Mouse (Mus musculus) 416B (cell line): ENCODE measurements around the gene Gm20425.
A peak's percentile ranks its signal among the peaks of the same experiment; 100 is the strongest.
"Not testable (repeated sequence)": the region's sequence is repeated elsewhere in the genome, so short reads cannot be mapped to it uniquely, and the experiment has no call there.

ENCODE experiments used
- DNase-seq: peaks from one replicate; pipeline ENCODE4 v3.0.0; 2011; ENCODE audit warnings: low read depth

Gene Gm20425

DNA sequence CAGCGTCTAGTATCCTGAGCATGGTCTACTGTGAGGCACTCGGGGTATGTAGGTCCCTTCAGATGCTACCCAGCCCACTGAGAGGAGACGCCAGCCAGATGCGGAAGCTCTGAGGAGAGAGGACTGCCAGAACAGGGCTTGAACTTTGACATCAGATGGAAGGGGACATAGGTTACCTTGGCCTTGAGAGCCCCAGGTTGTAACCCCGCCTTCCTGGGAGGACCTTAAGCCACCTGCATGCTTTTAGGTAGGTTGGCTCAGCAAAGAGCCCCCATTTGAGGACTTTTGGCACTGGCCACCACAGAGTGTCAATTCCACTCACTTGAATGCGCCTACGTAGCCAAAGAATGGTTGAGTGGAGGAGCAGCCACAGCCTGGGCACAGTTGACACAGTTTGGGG is 5.4 kb downstream of the Gm20425 start:
- no peak for DNase-seq

DNA sequence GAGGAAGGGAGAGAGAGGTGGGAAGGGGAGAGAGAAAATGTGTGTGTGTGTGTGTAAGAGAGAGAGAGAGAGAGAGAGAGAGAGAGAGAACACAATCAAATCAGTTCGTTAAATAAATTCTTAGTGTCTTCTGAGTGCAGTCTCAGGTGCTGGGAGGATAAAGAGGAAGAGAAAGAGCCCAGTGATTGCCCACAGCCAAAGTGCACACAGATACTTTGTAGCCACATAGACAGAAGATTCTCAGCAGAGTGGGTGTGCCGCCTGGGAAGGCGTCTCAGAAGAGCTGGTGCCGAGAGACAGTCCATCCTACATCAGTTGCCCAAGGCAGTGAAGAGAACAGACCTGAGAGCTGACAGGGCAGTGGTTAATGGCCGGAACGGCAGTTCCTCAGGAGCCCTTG is 15.8 kb downstream of the Gm20425 start:
- DNase-seq: no peak

DNA sequence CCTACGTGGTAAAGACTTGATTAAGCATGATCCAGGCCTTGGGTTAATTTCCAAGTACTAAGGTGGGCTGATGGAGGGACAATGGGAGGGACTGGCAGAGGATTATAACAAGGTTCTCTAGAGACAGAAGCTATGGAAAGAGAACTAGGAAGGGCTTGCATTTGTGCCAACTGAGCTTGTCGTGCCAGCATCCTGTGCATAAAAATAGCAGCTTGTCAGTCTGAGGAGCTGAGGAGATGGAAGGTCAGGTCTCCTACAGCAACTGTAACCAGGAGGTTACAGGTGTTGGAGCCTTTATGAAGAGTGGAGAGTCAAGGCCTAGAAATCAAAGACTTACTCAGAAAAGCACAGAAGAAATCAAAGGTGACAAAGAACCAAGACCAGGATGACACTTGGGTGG is 16.5 kb downstream of the Gm20425 start:
- DNase-seq: no peak

DNA sequence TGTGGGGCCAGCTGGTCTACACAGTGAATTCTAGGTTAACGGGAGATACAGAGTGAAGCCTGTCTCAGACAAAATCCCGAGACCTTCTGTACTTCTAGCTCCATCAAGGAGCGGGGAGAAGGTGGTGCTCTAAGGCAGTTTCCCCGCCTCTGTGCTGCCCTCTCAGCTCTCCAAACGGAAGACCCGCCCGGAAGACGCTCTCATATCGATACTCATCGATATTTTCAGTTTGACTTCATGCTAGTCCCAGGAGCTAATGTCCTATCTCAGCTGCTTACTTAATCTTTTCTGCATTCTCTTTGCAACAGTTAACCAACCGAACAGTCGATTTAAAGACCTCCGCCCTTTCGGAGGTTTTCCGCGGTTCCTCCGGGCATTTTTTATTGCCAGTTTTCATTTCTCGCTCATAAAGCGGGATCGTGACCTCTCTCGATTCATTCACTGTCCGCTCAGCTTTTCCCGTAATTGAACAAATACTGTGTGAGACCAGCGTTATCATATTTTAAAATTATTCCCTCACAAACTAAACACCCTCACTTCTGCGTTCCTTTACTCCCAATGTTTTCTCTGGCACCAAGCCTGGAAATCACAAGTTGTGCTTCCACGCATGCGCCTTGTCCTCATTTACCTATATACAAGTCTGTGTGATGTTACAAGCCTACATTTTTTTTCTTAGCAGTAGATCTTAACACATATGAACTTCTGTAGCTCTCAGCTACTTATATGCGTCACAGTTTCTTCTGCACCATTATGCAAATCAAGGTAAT is 17.3 kb downstream of the Gm20425 start:
- no peak for DNase-seq

DNA sequence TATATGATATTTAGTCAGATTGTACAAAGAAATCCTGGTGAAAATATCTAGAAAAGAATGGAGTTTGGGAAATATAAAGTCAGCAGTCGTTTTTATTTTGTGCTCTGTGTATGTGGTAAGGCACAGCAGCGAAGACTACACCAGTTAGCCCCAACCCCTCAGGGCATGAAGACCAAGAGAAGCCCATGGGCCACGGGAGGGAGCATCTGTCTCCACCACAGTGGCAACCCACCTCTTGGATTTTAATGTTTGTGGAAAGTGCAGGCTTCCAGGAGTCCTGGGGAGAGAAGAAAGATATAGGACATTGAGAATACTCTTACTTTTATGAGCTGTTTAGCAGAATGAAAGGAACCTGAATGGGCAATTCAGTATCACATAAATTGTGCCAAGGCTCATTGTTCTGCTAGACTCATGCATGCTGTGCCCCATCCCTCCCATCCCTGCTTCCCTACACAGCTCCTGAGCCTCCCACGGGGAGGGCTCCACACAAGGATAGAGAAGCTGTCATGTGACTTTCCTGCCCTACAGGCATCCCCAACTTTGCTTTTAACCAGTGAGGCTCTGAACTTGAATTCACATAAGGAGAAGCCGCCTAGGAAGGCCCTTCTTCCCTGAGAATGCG is 21.2 kb downstream of the Gm20425 start:
- DNase-seq: no peak

DNA sequence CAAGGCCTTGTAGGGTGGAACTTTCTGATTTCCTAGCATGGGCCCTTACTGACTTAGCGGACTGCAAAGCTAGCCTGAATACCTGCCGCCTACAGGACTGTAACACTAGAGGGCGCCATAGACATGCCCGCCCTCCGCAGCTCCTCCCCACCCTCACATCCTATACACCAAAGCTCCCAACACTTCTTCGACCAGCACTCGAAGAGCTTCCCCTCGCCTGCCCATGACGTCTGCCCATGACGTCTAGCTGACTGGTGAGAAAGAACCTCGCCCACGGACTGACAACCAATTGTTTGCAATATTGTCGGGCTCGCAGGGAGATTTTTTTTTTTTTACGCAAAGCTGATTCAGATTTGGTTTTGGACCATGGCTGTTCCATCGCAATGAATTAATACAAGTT is 22.3 kb downstream of the Gm20425 start:
- DNase-seq: peak; percentile 90

DNA sequence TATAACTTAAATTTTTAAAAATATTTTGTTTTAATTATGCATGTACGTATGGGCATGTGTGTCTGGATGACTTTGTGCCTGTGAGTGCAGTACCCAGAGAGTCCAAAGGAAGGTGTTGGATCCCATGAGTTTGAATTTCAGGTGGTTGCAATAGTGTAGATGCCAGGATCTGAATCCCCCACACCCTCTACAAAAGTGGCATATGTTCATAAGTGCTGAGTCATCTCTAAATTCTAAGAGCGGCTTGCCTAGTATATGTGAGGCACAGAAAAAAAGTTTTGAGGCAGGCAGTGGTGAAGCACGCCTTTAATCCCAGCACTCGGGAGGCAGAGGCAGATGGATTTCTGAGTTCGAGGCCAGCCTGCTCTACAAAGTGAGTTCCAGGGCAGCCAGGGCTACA is 24.3 kb downstream of the Gm20425 start:
- DNase-seq: no peak

DNA sequence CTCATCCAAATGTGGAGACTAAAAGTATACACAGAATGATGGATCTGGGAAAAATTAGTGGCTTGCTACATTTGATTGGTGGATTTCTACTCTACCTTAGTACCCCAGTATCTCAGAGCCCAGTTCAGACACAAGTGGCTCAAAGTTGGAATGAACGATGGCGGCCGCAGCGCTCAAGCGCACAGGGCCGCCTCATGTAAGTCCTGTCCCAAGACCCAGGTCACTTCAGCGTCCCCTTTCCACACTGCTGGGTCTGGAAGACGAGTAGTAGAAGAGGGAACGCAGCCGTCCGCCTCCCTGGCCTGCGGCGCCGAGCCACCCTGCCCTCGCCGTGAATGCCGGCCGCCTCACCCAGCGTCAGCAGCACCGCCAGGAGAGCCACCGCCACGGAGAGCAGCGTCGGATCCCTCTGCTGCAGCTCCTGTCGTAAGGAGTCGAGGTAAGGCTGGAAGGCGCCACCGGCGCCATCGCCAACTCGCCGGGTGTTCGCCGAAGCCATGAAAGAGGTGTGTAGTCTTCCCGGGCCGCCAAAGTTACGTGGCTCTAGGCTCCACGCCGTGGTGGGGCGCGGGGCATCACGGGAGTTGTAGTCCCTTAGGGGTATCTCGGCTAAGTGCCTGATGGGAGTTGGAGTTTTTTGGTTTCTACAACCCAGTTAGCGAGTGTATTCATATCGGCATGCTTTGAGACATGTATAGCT is 28.4 kb downstream of the Gm20425 start, which contains the start of gene Srprb:
Srprb (minus strand) TSS at position 577 of the 700 bp plus-strand sequence.
- peak; percentile 90 for DNase-seq

DNA sequence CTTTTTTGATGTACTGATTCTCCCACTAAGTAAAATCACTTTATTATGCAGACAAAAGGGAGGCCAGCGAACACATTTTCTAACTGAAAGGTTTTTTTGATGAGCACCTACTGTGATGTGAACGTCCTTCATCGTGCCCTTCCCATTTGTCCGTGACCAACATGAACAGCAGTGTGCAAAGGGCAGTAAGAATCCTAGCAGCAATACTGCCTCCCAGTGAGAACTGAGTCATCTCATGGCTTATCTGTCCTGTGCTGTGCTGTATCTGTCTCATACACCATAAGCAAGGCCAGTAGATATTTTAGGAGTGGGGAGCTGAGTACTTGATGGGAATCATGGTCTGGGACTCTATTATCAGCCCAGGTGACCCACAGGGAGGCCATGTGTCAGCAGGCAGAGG is 41.7 kb downstream of the Gm20425 start:
- no peak for DNase-seq

DNA sequence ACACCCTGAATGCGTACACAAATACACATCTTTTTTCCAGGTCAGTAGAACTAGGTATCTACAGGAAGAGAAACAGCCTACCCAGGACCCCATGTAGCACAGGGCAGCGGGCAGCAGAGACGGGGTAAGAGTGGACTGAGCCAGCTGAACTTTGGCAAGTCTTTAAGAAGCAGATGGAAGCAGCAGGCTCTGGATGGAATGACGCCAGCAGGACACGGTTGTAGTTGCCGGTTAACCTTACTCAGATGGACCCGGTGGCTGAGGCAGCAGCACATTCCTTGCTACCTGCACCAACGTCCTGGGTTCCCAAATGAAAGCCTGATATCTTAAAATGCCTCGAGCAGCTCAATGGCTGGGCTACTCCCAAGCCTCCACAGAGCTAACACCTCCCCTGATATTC is 43.4 kb downstream of the Gm20425 start:
- no peak for DNase-seq

DNA sequence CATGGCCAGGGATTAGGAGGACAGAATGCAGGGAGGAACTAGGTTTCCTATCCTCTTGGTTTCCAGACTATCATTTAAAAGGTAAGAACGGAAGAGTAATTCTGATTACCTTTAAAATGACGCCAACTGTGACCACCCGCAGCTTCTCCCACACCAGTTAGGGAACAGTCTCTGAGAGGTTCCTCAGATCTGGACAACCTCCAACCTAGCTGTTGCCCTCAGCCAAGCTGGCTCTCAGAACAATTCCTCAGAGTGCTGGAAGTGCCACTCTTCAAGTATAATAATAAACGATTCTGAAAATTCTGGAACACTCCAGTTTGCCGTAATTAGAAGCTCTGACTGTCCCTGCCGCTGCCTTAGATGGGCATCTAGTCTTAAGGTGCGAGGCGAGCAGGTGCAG is 44.2 kb downstream of the Gm20425 start:
- no peak for DNase-seq

DNA sequence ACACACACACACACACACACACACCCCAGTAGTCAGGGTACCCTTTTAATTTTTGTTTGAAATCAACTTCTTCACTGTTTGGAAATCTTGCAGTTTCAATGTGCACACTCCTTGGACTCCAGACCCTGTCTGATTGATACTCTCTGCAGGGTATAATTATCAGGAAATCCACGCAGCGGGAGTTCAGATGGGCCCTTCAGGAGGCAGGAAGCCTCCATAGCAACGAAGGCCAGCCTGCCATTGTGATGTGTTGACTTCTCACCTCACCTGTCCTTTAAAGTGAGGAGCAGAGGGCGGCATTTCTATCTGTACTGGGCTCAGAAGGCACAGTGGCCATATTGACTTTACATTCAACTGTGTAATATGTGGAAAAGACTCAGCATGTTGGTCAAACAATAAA is 45.3 kb downstream of the Gm20425 start:
- DNase-seq: no peak

DNA sequence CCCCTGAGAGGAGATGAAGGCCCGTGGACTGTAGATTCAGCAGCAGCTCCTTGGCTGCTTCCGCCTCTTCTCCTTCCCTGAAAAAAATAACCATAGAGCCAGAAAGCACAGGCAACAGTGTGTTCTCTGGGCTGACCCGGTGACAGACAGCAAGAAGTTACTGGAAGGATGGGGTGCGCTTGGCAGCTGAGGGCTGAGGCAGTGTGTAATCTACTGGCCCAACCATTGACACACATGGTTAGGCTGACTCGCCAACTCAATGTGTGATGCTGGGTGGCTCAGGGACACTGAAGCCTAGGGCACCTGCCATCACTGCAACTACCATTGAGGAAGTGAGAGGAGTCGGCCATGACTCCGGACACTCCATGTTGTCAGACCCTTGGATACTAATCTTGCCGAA is 48.2 kb downstream of the Gm20425 start:
- no peak for DNase-seq

DNA sequence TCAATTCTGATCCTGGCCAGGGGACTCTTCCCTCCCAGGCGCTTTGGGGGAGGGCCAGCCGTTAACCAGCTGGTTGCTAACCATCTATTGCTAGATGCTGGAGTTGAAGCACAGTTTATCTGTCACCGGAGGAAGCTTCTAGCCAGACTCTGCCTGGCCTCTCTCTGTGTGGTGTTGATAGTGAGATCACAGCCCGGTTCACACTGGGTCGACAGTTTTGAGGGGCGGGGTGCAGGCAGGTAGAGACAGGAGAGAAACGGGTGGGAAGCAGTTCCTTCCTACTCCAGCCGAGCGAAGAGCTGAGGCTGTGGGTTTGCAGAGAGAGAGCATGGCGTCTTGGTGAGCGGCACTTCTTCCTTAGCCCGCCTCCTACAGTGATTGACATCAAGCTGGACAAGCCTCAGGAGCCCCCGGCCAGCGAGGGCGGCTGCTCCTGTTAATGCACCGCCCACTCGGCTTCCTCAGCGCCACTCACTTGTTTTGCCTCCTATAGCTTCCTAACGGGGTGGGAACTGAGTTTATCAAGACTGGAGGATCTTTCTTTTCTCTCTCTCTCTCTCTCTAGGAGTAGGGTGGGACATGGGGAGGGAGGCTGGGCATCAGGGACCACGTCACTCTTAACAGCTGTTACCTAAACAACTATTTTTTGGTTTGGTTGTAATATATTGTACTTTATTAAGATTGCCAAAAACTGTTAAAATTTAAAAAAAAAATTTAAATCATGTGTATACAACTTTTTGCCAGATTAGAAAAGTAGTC is 49.1 kb downstream of the Gm20425 start:
- DNase-seq: peak; percentile 62

DNA sequence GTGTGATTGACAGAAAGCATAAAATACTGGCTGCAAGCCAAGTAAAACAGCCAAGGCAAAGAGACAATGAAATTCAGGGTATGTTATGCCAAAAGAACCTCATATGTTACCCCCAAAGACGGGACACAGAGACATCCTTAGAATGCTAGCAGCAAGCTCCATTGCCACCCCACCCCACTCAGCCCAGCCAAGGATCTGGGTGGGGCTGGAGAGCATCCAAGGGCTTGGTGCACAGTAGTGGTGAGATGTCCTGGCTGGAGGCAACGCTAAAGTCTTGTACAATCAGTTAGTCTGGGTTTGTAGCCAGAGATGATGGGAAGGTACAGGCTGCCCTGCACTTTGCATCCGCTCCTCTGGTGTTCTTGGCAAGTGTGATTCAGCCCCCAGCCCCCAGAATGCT is 49.8 kb downstream of the Gm20425 start:
- DNase-seq: no peak

DNA sequence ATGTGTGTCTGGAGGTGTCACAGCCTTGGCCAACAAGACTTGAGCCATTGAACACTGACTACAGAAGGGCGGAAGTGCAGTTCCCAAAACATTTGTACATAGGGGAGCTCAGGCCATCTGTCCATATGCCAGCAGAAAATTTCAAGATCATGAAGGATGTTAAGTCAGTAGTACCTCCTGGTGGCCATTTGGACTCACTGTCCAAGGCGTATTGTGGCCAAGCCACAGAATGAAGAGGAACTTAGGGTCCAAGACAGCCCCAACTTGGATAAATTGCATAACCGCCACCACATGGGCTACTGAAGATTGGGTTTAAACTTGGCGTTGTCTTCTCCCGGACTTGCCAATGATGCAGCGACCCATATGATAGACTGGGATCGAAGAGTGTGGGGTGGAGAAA is 54.4 kb downstream of the Gm20425 start:
- peak; percentile 41 for DNase-seq

DNA sequence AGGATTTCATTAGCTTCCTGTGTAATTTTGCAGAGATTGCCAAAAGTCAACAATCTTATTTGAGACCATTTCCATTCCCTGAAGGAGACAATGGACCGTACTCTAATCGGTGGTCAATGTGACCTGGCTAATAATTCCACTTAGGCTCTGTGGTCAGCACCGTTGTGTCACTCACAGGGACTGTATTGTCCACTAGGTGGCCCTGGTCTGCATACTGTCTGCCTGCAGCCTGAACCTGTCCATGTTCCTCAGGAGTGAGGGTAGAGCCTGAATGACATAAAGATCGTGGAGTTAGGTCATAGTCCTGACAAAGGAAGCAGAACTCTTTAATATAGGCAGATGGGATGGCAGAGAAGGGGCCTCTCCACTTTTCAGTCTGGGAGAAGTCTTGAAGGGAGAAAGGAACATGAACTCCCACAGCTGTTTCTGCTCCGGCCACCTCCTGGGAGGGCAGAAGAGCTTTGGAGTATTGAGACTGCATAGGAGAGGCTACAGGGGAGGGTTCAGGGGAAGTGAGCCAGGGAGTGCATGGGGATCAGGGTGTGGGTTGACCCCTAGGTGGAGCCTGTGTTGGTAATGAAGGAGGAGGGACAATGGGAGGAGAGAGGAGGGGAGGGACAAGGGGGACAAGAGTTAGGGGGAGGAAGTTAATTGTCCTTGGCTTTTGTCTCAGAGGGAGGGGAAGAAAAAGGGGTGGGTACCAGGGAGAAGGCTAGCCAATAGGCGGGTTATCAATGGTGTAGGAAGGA is 55.2 kb downstream of the Gm20425 start:
- DNase-seq: peak; percentile 51

DNA sequence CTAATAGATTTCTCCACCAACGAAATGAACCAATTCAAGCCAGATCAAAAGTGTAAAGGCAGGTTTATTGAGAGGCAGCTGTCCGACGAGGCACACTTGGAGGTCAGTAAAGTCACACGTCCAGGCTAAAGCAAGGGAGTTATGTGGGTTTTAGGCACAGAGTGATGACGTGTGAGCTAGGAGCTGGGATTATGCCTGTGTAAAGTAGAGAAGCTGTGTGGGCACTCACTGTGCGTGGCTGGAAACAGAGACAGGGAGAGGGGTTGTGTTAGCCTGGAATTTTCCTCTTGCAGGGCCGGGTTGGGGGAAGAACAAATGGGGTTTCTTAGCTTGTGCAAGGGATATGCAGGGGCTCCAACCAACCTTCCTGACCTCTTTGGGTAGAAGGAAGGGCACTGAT is 61.3 kb downstream of the Gm20425 start:
- no peak for DNase-seq

DNA sequence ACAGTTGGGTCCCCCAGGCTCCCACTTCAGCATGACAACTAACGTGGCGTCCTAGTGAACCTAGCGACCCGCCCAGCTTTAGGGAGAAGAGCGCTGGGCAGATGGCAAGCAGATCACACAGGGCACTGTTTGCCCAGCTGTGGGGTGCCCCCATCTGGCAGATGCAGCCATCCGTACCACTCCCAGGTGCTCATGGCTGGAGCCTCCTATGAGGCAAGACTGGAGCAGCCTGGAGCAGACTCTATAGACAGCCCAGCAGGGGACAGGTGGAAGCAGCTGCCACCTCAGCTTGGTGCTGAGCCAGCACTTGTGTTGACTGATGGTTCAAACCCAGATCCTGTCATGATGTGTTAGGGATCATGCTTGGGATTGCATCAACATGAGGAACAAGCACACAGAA is 62.1 kb downstream of the Gm20425 start:
- DNase-seq: no peak

DNA sequence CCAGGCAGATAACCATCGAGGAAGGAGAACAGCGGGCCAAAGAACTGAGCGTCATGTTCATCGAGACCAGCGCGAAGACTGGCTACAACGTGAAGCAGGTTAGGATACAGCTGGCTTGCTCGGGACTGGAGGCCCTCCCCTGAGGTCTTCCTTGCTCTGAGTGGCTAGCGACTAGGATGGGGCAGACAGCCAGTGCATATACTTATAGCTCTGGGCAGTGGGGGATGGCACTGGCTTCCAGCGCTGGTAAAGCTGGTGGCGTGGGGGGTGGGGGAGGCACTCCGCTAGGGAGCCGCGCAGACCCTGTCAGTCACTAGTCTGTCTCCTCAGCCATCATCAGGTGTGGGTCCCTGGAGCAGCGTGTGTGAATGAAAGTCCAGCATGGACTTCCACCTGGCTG is 66.3 kb downstream of the Gm20425 start:
- DNase-seq: no peak

DNA sequence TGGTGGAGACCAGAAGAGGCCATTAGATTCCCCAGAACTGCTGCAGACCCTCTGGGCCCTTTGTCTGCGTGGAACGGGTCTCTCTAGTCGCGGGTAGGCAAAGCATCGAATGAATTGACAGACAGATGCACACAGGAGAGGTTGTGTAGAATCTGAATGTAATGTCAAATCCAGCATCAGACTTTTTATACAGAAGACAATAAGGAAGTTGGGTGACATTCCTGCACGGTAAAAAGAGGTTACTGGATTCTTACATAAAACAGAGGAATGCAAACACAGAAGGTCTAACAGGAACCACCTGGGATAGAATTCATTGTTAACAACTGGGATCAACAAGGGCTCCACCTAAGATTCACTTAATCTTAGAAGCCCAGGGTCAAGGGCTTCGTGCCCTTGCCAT is 74.9 kb downstream of the Gm20425 start:
- DNase-seq: not testable (repeated sequence)

DNA sequence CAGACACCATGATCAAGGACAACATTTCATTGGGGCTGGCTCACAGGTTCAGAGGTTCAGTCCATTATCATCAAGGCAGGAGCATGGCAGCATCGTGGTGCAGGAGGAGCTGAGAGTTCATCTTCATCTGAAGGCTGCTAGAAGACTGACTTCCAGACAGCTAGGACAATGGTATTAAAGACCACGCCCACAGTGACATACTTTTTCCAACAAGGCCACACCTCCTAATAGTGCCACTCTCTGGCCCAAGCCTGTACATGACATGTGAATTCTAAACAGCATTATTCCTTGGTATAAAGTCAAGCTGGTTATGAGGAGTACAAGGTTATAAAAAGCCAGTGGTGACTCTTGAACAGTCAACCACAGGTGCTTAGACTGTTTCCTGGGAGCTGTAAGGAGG is 75.5 kb downstream of the Gm20425 start:
- peak; percentile 23 for DNase-seq
